Mouse (Mus musculus): ENCODE results near the gene Fkbp10. TPM values are rescaled to one million over a fixed set of nuclear protein-coding genes. Genes with fewer than 3 reads are reported as not detected.

The Fkbp10 gene
- polyA plus RNA-seq, 1 experiment = 6.6 TPM

DNA sequence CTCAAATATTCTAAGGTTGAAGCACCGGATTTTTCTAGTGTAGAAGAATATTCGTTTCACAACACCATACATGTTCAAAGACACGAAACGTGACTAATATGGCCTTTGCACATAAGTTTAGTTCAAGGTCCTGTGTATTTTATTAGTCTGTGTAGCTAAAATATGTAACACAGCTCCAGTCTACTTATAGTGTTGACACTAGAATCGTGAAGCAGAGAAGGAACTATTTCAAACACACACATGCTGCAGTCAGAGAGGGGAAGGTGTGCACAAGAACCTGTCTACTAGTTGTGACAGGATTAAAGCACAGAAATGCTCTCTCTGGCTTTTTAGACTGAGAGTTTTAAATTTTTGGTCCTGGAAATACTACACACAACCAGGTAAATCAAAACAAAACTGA, 42.2 kb downstream of the Fkbp10 start:
- Histone ChIP-seq H3K4me3 (ENCODE audit: control insufficient read depth, low read depth, low read length) (no peak overlapping the region), H3K27ac (ENCODE audit: control insufficient read depth, insufficient read depth, low read depth, low read length) (no peak overlapping the region), H3K4me1 (ENCODE audit: control insufficient read depth, insufficient read depth, low read length) (peaks cover under 1% of the 10 kb centered on the region; the same call in 1 of the 2 replicates), H3K27me3 (ENCODE audit: control insufficient read depth, insufficient read depth, low read length) (no peaks in the 10 kb centered on the region), H3K36me3 (ENCODE audit: control insufficient read depth, insufficient read depth, low read length) (0 out of 2 replicates have a peak, but pooled peaks cover under 1% of the 10 kb centered on the region)
- TF ChIP-seq POLR2A (IDR thresholded peaks at IDR 0.05; ENCODE audit: control insufficient read depth, low read depth, low read length) (no peak), CTCF (IDR thresholded peaks at IDR 0.05; ENCODE audit: control insufficient read depth, insufficient read depth, insufficient replicate concordance, low read depth, low read length) (no peak)

DNA sequence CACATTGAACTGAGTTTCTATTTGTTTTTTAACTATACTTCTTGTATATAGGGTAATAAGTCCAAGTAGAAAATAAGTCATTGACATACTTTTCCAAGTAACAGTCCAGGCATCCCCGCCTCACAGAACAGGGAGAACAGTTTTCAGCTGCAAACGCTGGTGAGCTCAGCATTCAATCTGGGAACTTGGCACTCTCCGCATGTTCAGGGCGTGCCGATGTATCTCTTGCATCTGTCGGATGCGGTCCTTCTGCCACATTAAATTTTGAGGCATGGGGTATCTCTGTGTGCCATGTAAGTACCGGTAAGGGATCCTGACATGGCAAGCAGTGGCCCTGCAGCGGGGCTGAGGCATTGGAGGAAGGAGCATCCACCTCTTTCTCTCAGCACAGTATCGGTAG, 47.2 kb downstream of the Fkbp10 start:
- TF ChIP-seq CTCF (IDR thresholded peaks at IDR 0.05; ENCODE audit: control insufficient read depth, insufficient read depth, insufficient replicate concordance, low read depth, low read length) = no peak
- TF ChIP-seq POLR2A (IDR thresholded peaks at IDR 0.05; ENCODE audit: control insufficient read depth, low read depth, low read length) = no peak
- Histone ChIP-seq H3K4me3 (ENCODE audit: control insufficient read depth, low read depth, low read length) (no peak overlapping the region), H3K27me3 (ENCODE audit: control insufficient read depth, insufficient read depth, low read length) (no peaks in the 10 kb centered on the region), H3K36me3 (ENCODE audit: control insufficient read depth, insufficient read depth, low read length) (peaks cover 1% of the 10 kb centered on the region; the same call in 1 of the 2 replicates), H3K4me1 (ENCODE audit: control insufficient read depth, insufficient read depth, low read length) (peaks cover 4% of the 10 kb centered on the region; the same call in 1 of the 2 replicates), H3K27ac (ENCODE audit: control insufficient read depth, insufficient read depth, low read depth, low read length) (no peak overlapping the region)

DNA sequence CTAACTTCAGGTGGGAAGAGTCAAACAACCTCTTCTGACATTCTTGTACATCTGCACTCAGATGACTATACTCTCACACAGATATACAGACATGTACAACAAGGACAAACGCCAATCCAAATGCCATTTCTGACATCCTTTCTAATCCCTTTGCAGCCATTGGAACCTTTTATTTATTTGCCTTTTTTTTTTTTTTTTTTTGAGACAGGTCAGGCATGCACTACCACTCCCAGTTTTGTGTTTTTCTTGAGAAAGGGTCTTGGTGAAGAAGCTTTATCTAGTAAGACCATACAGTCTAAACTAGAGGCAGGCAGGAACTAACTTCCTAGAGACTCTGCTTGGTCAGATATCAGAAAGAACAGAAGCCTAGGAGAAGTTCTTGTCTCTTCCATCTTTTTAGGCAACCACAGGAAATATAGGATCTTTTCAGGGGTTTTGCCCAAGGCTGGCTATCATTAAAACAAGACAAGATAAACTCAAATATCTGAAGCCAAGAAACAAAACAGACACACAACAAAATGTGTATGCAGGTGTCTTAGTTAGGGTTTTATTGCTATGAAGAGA, 49.8 kb downstream of the Fkbp10 start:
- Histone ChIP-seq H3K4me1 (ENCODE audit: control insufficient read depth, insufficient read depth, low read length) (peaks cover 4% of the 10 kb centered on the region; the same call in 1 of the 2 replicates), H3K27ac (ENCODE audit: control insufficient read depth, insufficient read depth, low read depth, low read length) (no peak overlapping the region), H3K27me3 (ENCODE audit: control insufficient read depth, insufficient read depth, low read length) (no peaks in the 10 kb centered on the region), H3K4me3 (ENCODE audit: control insufficient read depth, low read depth, low read length) (no peak overlapping the region), H3K36me3 (ENCODE audit: control insufficient read depth, insufficient read depth, low read length) (peaks cover 1% of the 10 kb centered on the region)
- no peak for TF ChIP-seq POLR2A (IDR thresholded peaks at IDR 0.05; ENCODE audit: control insufficient read depth, low read depth, low read length)
- no peak for TF ChIP-seq CTCF (IDR thresholded peaks at IDR 0.05; ENCODE audit: control insufficient read depth, insufficient read depth, insufficient replicate concordance, low read depth, low read length)

DNA sequence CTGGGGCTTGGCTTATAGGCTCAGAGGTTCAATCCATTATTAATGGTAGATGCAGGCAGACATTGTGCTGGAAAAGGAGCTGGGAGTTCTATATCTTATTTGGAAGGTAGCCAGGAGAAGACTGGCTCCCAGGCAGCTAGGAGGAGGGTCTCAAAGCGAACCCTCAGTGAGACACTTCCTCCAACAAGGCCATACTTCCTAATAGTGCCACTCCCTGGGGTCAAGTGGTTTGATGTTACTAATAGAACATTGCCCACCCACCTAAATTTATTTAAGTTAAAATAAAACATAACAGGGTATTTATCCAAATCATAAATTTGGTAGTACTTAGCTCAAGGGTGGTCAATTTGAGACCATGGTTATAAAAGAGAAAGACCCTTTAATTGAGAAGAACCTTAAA, 50.3 kb downstream of the Fkbp10 start:
- H3K27ac ChIP-seq (ENCODE audit: control insufficient read depth, insufficient read depth, low read depth, low read length) = no peak overlapping the region
- peaks cover 5% of the 10 kb centered on the region for H3K4me1 ChIP-seq (ENCODE audit: control insufficient read depth, insufficient read depth, low read length)
- no peak overlapping the region for H3K4me3 ChIP-seq (ENCODE audit: control insufficient read depth, low read depth, low read length)
- TF ChIP-seq CTCF (IDR thresholded peaks at IDR 0.05; ENCODE audit: control insufficient read depth, insufficient read depth, insufficient replicate concordance, low read depth, low read length) (no peak), POLR2A (IDR thresholded peaks at IDR 0.05; ENCODE audit: control insufficient read depth, low read depth, low read length) (no peak)
- peaks cover 1% of the 10 kb centered on the region for H3K36me3 ChIP-seq (ENCODE audit: control insufficient read depth, insufficient read depth, low read length)
- no peaks in the 10 kb centered on the region for H3K27me3 ChIP-seq (ENCODE audit: control insufficient read depth, insufficient read depth, low read length)

DNA sequence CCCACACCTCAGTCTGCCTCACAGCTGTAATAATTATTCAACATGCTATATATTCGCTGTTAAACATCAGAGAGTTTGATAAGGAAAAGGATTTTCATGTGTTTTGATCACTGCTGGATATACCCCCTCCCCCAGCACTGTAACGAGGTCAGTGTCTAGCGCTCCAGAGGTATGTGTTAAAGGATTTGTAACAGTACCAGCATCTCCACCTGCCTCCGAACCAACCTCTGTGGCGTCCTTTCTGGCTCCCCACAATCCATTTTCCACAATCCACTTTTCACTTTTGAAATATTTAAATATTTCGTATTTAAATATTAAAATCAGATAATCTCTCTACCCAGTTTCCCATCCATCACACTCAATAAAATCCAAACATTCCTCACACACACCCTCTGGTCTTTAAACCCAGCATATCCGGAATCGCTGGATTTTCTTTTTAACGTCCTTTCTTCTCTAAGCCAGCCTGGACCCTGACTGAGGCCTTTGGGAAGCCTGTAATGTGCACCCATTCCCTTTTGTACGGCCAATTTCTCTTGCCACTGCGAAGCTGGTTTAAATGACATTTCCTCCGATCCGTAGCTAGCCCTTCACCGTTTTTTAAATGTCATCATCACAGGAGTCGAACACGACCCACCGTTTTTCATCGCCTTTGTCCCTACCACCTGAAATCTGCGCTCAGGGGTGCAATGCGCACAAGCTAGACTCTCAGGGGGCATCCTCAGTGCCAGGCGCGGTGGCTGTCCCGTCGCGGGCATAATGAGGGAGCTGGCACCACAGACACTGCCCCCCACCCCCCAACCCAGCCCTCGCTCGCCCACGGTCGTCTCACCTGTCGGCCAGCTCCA, 56.1 kb downstream of the Fkbp10 start:
- TF ChIP-seq POLR2A (IDR thresholded peaks at IDR 0.05; ENCODE audit: control insufficient read depth, low read depth, low read length) (no peak), CTCF (IDR thresholded peaks at IDR 0.05; ENCODE audit: control insufficient read depth, insufficient read depth, insufficient replicate concordance, low read depth, low read length) (no peak)
- Histone ChIP-seq H3K36me3 (ENCODE audit: control insufficient read depth, insufficient read depth, low read length) (no peaks in the 10 kb centered on the region; the same call in none of the 2 replicates), H3K27ac (ENCODE audit: control insufficient read depth, insufficient read depth, low read depth, low read length) (peak overlapping the region; percentile 95), H3K4me1 (ENCODE audit: control insufficient read depth, insufficient read depth, low read length) (peaks cover 9% of the 10 kb centered on the region), H3K27me3 (ENCODE audit: control insufficient read depth, insufficient read depth, low read length) (no peaks in the 10 kb centered on the region), H3K4me3 (ENCODE audit: control insufficient read depth, low read depth, low read length) (peak overlapping the region; percentile 91)

- peak within 1 kb of the TSS; percentile 91 for H3K4me3 ChIP-seq (ENCODE audit: control insufficient read depth, low read depth, low read length)
- peak within 1 kb of the TSS; percentile 95 for H3K27ac ChIP-seq (ENCODE audit: control insufficient read depth, insufficient read depth, low read depth, low read length)
- H3K36me3 ChIP-seq (ENCODE audit: control insufficient read depth, insufficient read depth, low read length) = no peaks in the 10 kb centered on the region; the same call in none of the 2 replicates
- H3K4me1 ChIP-seq (ENCODE audit: control insufficient read depth, insufficient read depth, low read length) = peaks cover 7% of the 10 kb centered on the region
- no peaks in the 10 kb centered on the region for H3K27me3 ChIP-seq (ENCODE audit: control insufficient read depth, insufficient read depth, low read length)
- peak; percentile 67 for TF ChIP-seq CTCF (IDR thresholded peaks at IDR 0.05; ENCODE audit: control insufficient read depth, insufficient read depth, insufficient replicate concordance, low read depth, low read length)
- peak; percentile 99 for TF ChIP-seq POLR2A (IDR thresholded peaks at IDR 0.05; ENCODE audit: control insufficient read depth, low read depth, low read length)
Measured at GRCm38 (mm10) chr11:100472197-100472934, 56.9 kb downstream of the Fkbp10 start, which contains the start of gene Klhl11. TSS of gene Klhl11 (minus strand) at chr11:100472741.

- Histone ChIP-seq H3K4me1 (ENCODE audit: control insufficient read depth, insufficient read depth, low read length) (peaks cover 7% of the 10 kb centered on the region), H3K36me3 (ENCODE audit: control insufficient read depth, insufficient read depth, low read length) (no peaks in the 10 kb centered on the region; the same call in none of the 2 replicates), H3K27ac (ENCODE audit: control insufficient read depth, insufficient read depth, low read depth, low read length) (peak overlapping the region; percentile 83), H3K4me3 (ENCODE audit: control insufficient read depth, low read depth, low read length) (peak overlapping the region; percentile 91), H3K27me3 (ENCODE audit: control insufficient read depth, insufficient read depth, low read length) (no peaks in the 10 kb centered on the region)
- no peak for TF ChIP-seq POLR2A (IDR thresholded peaks at IDR 0.05; ENCODE audit: control insufficient read depth, low read depth, low read length)
- TF ChIP-seq CTCF (IDR thresholded peaks at IDR 0.05; ENCODE audit: control insufficient read depth, insufficient read depth, insufficient replicate concordance, low read depth, low read length) = no peak
Measured at GRCm38 (mm10) chr11:100472935-100473295, 57.4 kb downstream of the Fkbp10 start.

Other genes with a start within 250 kb of the Fkbp10 start
- gene Krt9, start 222.5 kb upstream of the Fkbp10 start, polyA plus RNA-seq (2012; rRNA removed) = not detected in 2 replicates
- 1.2 TPM in 1 of 2 replicates, not detected in the other for gene Krt14, start 208.1 kb upstream of the Fkbp10 start, polyA plus RNA-seq (2012; rRNA removed)
- not detected in 2 replicates for gene Krt16, start 166.8 kb upstream of the Fkbp10 start, polyA plus RNA-seq (2012; rRNA removed)
- gene Krt17, start 154.7 kb upstream of the Fkbp10 start, polyA plus RNA-seq (2012; rRNA removed) = not detected in 2 replicates
- gene Krt42, start 145.8 kb upstream of the Fkbp10 start, polyA plus RNA-seq (2012; rRNA removed) = not detected in 2 replicates
- gene Eif1, start 95.8 kb upstream of the Fkbp10 start, polyA plus RNA-seq (2012; rRNA removed) = 260 and 396 TPM in 2 replicates
- 0.43 TPM in 1 of 2 replicates, not detected in the other for gene Gast, start 81.3 kb upstream of the Fkbp10 start, polyA plus RNA-seq (2012; rRNA removed)
- 35.2 and 41.9 TPM in 2 replicates for gene Hap1, start 59.6 kb upstream of the Fkbp10 start, polyA plus RNA-seq (2012; rRNA removed)
- gene Jup, start 17.9 kb upstream of the Fkbp10 start, polyA plus RNA-seq (2012; rRNA removed) = 103 TPM in 2 replicates
- 8.5 and 9.0 TPM in 2 replicates for gene P3h4, start 861 bp upstream of the Fkbp10 start, polyA plus RNA-seq (2012; rRNA removed)
- 145 and 152 TPM in 2 replicates for gene Nt5c3b, start 26.1 kb downstream of the Fkbp10 start, polyA plus RNA-seq (2012; rRNA removed)
- gene Klhl10, start 26.2 kb downstream of the Fkbp10 start, polyA plus RNA-seq (2012; rRNA removed) = 422 and 444 TPM in 2 replicates
- gene Klhl11, start 57.0 kb downstream of the Fkbp10 start, polyA plus RNA-seq (2012; rRNA removed) = 10.2 and 11.2 TPM in 2 replicates
- gene Acly, start 112.3 kb downstream of the Fkbp10 start, polyA plus RNA-seq (2012; rRNA removed) = 24.7 and 30.4 TPM in 2 replicates
- 70.4 and 74.1 TPM in 2 replicates for gene Ttc25, start 129.9 kb downstream of the Fkbp10 start, polyA plus RNA-seq (2012; rRNA removed)
- 3.3 and 3.7 TPM in 2 replicates for gene Cnp, start 159.2 kb downstream of the Fkbp10 start, polyA plus RNA-seq (2012; rRNA removed)
- 245 and 266 TPM in 2 replicates for gene Nkiras2, start 203.5 kb downstream of the Fkbp10 start, polyA plus RNA-seq (2012; rRNA removed)
- 104 and 150 TPM in 2 replicates for gene Dnajc7, start 204.5 kb downstream of the Fkbp10 start, polyA plus RNA-seq (2012; rRNA removed)